Mouse (Mus musculus) brain, embryonic 14.5 days (tissue): Measurements from ENCODE around the gene Prrc2b.

Experiments used
- CTCF ChIP-seq: fragments of 200-500 bp; IDR thresholded peaks from 2 replicates; pipeline ENCODE4 v1.5.1; 2012; ENCODE audit warnings: inconsistent platforms, mild to moderate bottlenecking, moderate library complexity, borderline replicate concordance; ENCODE audit not compliant: insufficient read depth, insufficient read length; ENCODE audit errors: extremely low read depth
- POLR2A ChIP-seq: fragments of 200-500 bp; IDR thresholded peaks from 2 replicates; pipeline ENCODE4 v1.6.1; 2012; ENCODE audit warnings: mild to moderate bottlenecking, inconsistent platforms, borderline replicate concordance; ENCODE audit not compliant: poor library complexity, insufficient read depth, insufficient read length, severe bottlenecking; ENCODE audit errors: extremely low read depth

GRCm38 (mm10) chr2:32163057-32163456 lies 12.2 kb downstream of the Prrc2b start:
- TF ChIP-seq POLR2A (no peak), CTCF (no peak)
